Mouse (Mus musculus) megakaryocyte-erythroid progenitor cell, adult 5-6 weeks (primary cell): Measurements from ENCODE around the gene Pnpla6. TPM values are rescaled to one million over a fixed set of nuclear protein-coding genes. Genes with fewer than 3 reads are reported as not detected.

Experiments
- ATAC-seq: replicated peaks from 2 replicates; pipeline ENCODE4 v1.8.0; 2016; ENCODE audit warnings: mild to moderate bottlenecking, inconsistent platforms; ENCODE audit not compliant: severe bottlenecking, poor library complexity, low FRiP score, low TSS enrichment
- total RNA-seq, 2 experiments: library from RNA; stranded (forward) in 1 of 2; stranded (reverse) in 1 of 2; fragments of 200-1000, 215-1000 nt in 1 of 2; fragments of >200 nt in 1 of 2; fragmentation: Nextera tagmentation in 1 of 2; gene quantifications; 2 replicates each; pipeline ENCODE4 v1.2.3; 2014 to 2017

Pnpla6 gene
- total RNA-seq, 2 experiments from 2014 or later: 35.4 to 107 TPM

GRCm38 (mm10) chr8:3500235-3501090, 14.7 kb upstream of the Pnpla6 start, which contains the start of gene Mcoln1:
Gene Mcoln1 (plus strand): TSS chr8:3500457.
- ATAC-seq: peak; percentile 88

DNA sequence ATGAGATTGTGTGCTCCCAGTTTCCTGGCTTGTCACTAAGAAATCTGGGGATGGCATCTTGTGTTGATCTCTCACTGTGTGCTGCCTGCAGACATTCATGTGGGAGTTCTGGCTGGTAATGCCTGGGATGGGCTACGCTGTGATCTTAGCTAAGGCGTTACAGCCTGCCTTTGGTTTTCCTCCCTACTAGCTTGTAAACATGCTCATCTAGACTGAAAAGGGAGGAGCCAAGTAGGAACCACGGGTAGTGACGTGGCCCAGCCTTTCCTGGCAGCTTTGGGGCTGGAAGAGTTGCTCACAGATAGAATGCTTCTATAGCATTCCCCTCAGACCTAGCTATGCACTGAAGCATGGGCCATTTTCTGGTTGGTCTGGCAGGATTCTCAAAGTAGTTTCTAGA, 13.0 kb upstream of the Pnpla6 start:
- ATAC-seq: no peak

GRCm38 (mm10) chr8:3507979-3508754, 7.0 kb upstream of the Pnpla6 start:
- no peak for ATAC-seq

- no peak for ATAC-seq
Measured at GRCm38 (mm10) chr8:3514681-3515247, 420 bp upstream of the Pnpla6 start.

DNA sequence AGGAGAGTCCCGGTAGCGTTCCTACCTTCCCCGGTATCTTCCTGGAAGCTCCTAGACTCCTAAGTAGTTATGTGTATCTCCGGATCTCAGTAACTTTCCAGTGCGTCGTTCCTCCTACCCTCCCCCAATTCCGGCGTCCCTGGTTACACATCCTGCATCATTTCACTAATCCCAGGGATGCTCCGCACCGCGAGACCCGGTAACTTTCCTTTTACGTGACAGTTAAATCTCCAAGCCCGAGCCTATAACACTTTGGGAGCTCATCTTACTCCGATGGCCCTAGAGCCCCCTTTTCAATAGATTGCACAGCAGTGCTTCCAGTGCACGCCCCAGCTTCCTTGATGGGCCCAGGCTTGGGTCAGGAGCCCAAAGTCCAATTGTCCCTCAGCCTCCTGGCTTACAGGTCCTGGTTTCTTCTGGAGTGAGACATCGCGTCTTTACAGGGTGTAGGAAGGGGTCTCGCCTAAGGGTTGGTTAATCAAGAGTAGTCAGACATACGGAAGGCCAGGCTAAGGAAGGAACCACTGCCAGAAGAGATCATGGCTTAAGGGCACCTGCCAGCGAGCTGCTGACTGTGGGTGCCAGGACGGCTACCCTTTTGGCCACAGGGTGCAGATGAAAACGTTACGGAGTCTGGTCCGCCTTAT, 710 bp downstream of the Pnpla6 start:
- peak; percentile 58 for ATAC-seq

DNA sequence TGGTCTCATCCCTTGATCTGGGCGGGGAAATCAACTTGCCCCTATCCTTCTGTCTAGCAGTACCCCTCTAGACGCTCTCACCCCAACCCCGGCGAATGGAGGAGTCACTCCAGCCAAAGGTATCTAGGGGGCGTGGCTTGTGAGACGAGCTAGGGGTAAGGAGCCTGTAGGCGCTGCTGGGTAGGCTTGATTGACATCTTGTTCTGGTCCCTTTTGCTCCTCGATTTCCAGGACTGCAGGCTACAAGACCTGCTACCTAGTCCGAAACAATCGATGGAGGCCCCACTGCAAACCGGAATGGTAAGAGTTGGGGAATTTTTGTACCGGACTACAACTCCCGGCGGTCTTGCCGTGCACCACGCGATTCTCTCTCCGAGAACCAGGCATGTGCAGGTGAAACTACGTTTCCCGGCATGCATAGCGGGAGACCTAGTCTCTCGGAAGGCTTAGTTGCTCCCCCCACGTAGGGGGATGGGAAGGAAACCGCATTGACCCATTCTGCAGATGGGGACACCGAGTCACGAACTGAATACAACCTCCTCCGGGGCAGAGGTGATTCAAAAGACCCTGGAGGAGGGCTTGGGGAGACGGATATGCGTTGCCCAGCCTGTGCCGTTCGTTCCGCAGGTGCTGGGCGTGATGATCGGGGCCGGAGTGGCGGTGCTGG, 1.4 kb downstream of the Pnpla6 start:
- ATAC-seq: peak; percentile 80

GRCm38 (mm10) chr8:3517117-3517495, 1.9 kb downstream of the Pnpla6 start:
- ATAC-seq: no peak

DNA sequence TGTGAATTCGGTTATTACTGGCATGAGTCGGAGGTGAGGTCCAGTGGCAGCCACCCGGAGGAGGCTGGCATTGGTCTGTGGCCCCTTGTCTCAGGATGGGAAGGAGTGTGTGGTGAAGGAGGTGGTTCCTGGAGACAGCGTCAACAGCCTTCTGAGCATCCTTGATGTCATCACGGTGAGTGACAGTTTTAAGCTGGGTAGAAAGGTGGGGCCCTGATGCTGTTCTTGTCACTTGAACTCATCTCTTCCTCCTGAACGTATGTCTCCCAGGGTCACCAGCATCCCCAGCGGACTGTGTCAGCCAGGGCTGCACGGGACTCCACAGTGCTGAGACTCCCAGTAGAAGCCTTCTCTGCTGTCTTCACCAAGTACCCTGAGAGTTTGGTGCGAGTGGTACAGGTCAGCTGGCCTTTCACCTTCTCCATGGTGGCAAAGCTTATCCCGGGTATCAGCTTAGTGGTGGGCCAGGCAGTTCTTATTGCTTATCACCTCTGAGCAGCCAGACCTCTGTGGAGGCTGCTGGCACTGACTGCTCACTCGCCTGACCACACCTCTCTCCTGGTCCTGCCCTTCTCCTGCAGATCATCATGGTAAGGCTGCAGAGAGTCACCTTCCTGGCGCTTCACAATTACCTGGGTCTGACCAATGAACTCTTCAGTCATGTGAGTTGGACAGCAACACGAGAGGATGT, 7.0 kb downstream of the Pnpla6 start:
- ATAC-seq: peak; percentile 95

DNA sequence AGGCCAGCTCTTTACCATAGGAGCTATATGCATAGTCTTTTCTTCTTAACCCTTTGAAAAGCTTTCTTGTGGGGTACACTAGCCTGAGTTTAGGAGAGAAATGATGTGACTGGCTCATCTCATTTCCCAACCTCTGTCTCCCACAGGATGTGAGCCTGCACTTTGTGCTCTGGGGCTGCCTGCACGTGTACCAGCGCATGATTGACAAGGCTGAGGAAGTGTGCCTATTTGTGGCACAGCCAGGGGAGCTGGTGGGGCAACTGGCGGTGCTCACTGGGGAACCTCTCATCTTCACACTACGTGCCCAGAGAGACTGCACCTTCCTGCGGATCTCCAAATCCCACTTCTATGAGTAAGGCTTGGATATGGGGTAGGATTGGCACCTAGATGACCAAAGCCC, 15.6 kb downstream of the Pnpla6 start:
- no peak for ATAC-seq

DNA sequence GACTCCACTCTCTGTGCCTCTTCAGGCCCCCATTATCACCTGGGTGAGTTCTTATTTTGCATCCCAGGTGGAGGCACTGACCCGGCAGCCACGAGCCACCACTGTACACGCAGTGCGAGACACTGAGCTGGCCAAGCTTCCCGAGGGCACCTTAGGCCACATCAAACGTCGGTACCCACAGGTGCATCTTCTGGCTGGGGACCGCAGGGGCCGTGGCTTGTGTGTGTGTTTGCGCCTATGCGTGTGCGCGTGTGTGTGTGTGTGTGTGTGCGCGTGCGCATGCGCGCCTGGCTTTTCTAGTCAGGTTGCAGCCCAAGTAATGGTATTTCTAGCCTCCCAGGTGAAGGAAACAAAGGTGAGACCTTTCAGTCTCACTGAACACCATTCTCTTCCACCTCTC, 16.8 kb downstream of the Pnpla6 start:
- ATAC-seq: no peak

- ATAC-seq: peak; percentile 88
Measured at GRCm38 (mm10) chr8:3536053-3536841, 21.1 kb downstream of the Pnpla6 start.

GRCm38 (mm10) chr8:3536940-3537339, 21.8 kb downstream of the Pnpla6 start:
- ATAC-seq: no peak

DNA sequence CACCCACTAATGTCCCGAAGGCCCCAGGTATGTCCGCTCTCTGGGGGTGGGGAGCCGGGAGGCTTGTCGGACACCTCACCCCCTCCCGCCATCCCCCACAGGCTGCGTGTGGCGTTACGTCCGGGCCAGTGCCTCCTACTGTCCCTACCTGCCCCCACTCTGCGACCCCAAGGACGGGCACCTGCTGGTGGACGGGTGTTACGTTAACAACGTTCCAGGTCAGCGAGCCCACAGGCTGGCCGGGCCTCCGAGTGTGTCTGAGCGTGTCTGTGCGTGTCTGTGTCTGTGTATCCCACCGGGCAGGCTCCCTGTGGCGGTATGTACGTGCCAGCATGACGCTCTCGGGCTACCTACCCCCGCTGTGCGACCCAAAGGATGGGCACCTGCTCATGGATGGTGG, 22.5 kb downstream of the Pnpla6 start:
- no peak for ATAC-seq

GRCm38 (mm10) chr8:3539146-3539545, 24.0 kb downstream of the Pnpla6 start:
- no peak for ATAC-seq

DNA sequence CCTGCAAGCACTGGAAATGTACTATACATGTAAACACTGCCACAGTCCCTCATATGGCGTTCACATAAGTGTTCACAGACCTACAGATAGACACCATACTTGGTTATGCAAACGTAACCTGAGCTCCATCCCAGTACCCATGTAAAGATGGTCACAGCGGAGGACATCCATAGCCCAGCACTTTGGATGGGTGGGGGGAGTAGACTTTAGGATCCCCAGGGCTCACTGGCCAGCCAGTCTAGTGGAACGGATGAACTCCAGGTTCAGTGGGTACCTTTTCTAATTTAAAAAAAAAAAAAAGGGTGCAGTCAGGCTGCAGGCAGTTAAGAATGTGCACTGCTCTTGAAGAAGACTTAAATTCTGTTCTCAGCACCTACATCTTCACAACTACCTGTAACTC, 24.9 kb downstream of the Pnpla6 start:
- no peak for ATAC-seq

GRCm38 (mm10) chr8:3546511-3546910, 31.3 kb downstream of the Pnpla6 start:
- no peak for ATAC-seq

- no peak for ATAC-seq
Measured at GRCm38 (mm10) chr8:3552240-3552639, 37.1 kb downstream of the Pnpla6 start.

GRCm38 (mm10) chr8:3556114-3556513, 40.9 kb downstream of the Pnpla6 start:
- peak; percentile 74; the same call in 1 of the 2 replicates for ATAC-seq
